Mouse (Mus musculus): ENCODE data around the gene Ppp3ca. TPM values are rescaled to one million over a fixed set of nuclear protein-coding genes. Genes with fewer than 3 reads are reported as not detected.

The Ppp3ca gene
- polyA plus RNA-seq, 1 experiment from 2014 or later, result 92.2 TPM

GRCm38 (mm10) chr3:136738914-136739313 lies 69.0 kb downstream of the Ppp3ca start:
- TF ChIP-seq CTCF (IDR thresholded peaks at IDR 0.05), result no peak
- ATAC-seq, result no peak
- ChIA-PET POLR2A (no interaction called here), CTCF (interaction anchor here (0.8 to 1.0 kb wide), 2 partner anchors 14 to 58 kb away, joined by 3 read pairs; no protein-coding TSS in a partner anchor)
- DNase-seq (ENCODE audit: low read depth, low spot score), result no peak
- no peaks in the 10 kb centered on the region for H3K27me3 ChIP-seq
- in situ Hi-C loops (cut with MboI; ENCODE audit: low pct_unique_long_range_greater_than_20kb), result no loop called here

- ATAC-seq (no peak), DNase-seq (ENCODE audit: low read depth, low spot score) (no peak)
- CTCF ChIA-PET, result interaction anchor here (1.0 to 1.5 kb wide), 2 partner anchors 13 to 15 kb away, joined by 3 to 5 read pairs; no protein-coding TSS in a partner anchor
- TF ChIP-seq CTCF (IDR thresholded peaks at IDR 0.05), result no peak
- in situ Hi-C loops (cut with MboI; ENCODE audit: low pct_unique_long_range_greater_than_20kb), result no loop called here
- POLR2A ChIA-PET, result no interaction called here
- H3K27me3 ChIP-seq, result no peaks in the 10 kb centered on the region
These were observed 71.7 kb downstream of the Ppp3ca start for GRCm38 (mm10) chr3:136741659-136742058.

DNA sequence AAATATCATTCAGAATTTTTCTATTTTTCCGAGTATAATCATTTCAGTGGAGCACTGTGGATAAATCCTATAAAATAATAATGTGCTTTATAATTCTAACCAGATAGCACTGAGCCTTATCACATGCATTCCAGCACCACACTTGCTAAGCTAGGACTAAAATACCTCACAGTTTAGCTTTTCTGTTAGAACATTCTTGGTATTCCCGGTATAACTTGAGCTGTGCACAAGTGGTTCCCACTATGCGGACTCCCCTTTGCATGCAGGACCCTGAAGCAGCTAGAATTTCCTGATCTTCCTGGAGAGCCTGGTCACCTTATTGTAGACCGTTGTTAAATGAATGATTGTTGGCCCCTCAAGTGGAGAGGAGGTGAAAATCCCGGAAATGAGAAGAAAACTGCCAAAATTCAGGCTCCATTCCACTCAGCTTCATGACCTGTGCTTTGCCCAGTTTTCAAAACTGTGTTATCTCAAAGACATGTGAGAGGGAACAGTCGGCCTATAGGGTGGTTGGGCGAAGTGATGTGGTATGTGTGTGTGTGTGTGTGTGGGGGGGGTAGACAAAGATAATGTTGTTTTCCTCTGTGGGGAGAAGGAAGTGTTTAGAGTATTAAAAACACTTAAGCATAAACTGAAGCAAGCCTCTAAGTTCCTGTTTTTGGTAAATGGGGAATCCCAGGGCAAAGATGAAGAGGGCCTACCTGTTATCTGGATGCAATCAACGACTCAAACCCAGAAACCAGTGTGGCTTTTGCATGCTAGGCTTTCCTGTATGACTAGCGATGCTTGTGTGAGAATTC lies 72.5 kb downstream of the Ppp3ca start:
- DNase-seq (ENCODE audit: low read depth, low spot score) (no peak), ATAC-seq (no peak)
- ChIA-PET CTCF (interaction anchor here (1.0 to 1.5 kb wide), 2 partner anchors 13 to 15 kb away, joined by 3 to 5 read pairs; no protein-coding TSS in a partner anchor), POLR2A (no interaction called here)
- no peaks in the 10 kb centered on the region for H3K27me3 ChIP-seq
- in situ Hi-C loops (cut with MboI; ENCODE audit: low pct_unique_long_range_greater_than_20kb), result no loop called here
- TF ChIP-seq CTCF (IDR thresholded peaks at IDR 0.05), result no peak

DNA sequence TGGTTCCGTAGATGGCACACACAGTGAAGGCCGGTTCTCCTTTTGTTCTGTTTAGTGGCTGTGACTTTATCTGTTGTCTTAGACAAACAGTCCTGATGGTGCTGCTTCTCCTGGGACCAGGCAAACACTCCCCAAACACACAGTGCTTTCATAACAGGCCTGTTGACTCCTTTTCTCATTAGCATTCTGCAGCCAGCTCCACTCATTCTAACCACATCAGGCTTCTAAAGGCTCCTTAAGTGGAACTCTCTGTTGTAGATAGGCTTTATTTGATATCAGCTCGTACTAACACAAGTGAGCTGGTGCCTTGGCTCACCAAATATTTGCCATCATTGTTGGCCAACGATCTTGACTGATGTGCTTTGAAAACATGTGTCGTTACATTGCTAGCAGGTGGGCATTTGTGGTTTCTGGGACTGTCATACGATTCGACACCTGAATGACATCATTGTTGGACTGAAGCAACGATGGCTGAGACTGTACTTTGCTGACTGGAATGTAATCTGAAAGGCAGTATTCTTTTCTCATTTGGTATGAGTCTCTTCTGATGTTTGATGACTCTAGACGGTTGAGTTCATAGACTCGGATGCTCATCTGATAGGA lies 74.5 kb downstream of the Ppp3ca start:
- CTCF ChIA-PET, result interaction anchor here (1.2 kb wide), 1 partner anchor 40 kb away, joined by 3 read pairs; no protein-coding TSS in a partner anchor
- no peaks in the 10 kb centered on the region for H3K27me3 ChIP-seq
- in situ Hi-C loops (cut with MboI; ENCODE audit: low pct_unique_long_range_greater_than_20kb), result no loop called here
- POLR2A ChIA-PET, result no interaction called here
- DNase-seq (ENCODE audit: low read depth, low spot score) (no peak), ATAC-seq (no peak)
- TF ChIP-seq CTCF (IDR thresholded peaks at IDR 0.05), result no peak

GRCm38 (mm10) chr3:136745456-136745855 lies 75.5 kb downstream of the Ppp3ca start:
- ChIA-PET CTCF (no interaction called here), POLR2A (no interaction called here)
- in situ Hi-C loops (cut with MboI; ENCODE audit: low pct_unique_long_range_greater_than_20kb), result no loop called here

DNA sequence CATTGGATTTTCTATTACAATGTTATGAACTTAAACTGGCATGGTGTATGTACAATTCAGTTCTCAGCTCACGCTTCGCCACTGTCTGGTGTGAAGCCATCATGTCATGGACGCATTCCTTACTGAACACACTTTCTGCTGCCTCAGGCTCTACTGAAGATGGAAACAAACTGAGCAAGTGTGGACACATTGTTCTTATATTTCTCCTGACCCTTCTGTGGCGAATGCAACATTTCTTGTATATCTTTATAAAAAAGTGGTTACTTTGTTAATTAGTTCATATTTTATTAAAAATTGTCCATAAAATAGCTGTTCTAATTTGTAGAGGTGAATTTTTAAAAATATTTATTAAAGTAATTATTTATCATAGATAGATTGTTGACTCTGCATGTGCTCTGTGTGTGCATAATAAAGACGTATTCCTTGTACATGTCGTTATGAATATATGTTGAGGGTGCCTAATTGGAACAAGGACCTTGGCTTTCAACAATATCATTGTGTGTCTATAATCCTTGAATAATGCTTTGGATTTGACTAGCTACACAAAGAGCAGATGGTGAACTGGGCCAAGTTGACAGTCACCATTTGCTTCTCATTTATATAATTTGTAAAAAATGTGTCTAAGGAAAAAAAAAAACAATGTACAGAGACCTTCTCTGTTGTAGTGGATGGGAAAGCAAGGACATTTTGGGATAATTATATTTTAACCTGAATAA lies 79.0 kb downstream of the Ppp3ca start:
- in situ Hi-C loops (cut with MboI; ENCODE audit: low pct_unique_long_range_greater_than_20kb), result no loop called here
- ChIA-PET POLR2A (interaction anchor here (0.7 kb wide), 1 partner anchor 36 kb away, joined by 3 read pairs; no protein-coding TSS in a partner anchor), CTCF (interaction anchor here (1.3 to 1.7 kb wide), 2 partner anchors 13 kb away, joined by 4 to 5 read pairs; no protein-coding TSS in a partner anchor)
- no peaks in the 10 kb centered on the region for H3K27me3 ChIP-seq
- TF ChIP-seq CTCF (IDR thresholded peaks at IDR 0.05), result no peak
- DNase-seq (ENCODE audit: low read depth, low spot score), result no peak
- no peak for ATAC-seq

More at GRCm38 (mm10) chr3:136745456-136745855, 75.5 kb downstream of the Ppp3ca start:
- ATAC-seq, result no peak
- no peaks in the 10 kb centered on the region for H3K27me3 ChIP-seq
- no peak for TF ChIP-seq CTCF (IDR thresholded peaks at IDR 0.05)
- no peak for DNase-seq (ENCODE audit: low read depth, low spot score)

DNA sequence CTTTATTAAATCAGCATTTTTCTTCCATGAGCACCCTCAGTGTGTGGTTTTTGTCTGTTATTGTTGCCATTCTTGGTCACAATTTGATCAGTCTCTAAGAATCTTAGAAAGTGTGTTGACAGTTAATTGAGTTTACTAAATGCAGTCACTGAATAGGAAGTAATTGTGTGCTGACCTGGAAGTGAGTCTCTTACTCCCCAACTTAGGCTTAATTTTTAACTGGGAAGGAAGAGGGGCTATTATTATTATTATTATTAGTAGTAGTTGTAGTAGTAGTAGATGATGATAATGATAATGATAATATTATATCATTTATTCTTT lies 79.5 kb downstream of the Ppp3ca start:
- DNase-seq (ENCODE audit: low read depth, low spot score), result no peak
- ChIA-PET CTCF (interaction anchor here (1.3 to 1.7 kb wide), 2 partner anchors 12 to 13 kb away, joined by 4 to 5 read pairs; no protein-coding TSS in a partner anchor), POLR2A (interaction anchor here (0.7 kb wide), 1 partner anchor 35 kb away, joined by 3 read pairs; no protein-coding TSS in a partner anchor)
- in situ Hi-C loops (cut with MboI; ENCODE audit: low pct_unique_long_range_greater_than_20kb), result no loop called here
- TF ChIP-seq CTCF (IDR thresholded peaks at IDR 0.05), result no peak
- no peak for ATAC-seq
- no peaks in the 10 kb centered on the region for H3K27me3 ChIP-seq

GRCm38 (mm10) chr3:136749951-136750350 lies 80.0 kb downstream of the Ppp3ca start:
- ChIA-PET CTCF (interaction anchor here (1.3 to 1.7 kb wide), 2 partner anchors 12 to 14 kb away, joined by 4 to 5 read pairs; no protein-coding TSS in a partner anchor), POLR2A (interaction anchor here (0.7 kb wide), 1 partner anchor 35 kb away, joined by 3 read pairs; no protein-coding TSS in a partner anchor)
- no peak for ATAC-seq

GRCm38 (mm10) chr3:136752126-136752716 lies 82.3 kb downstream of the Ppp3ca start:
- no peaks in the 10 kb centered on the region for H3K27me3 ChIP-seq
- DNase-seq (ENCODE audit: low read depth, low spot score) (no peak), ATAC-seq (no peak)
- in situ Hi-C loops (cut with MboI; ENCODE audit: low pct_unique_long_range_greater_than_20kb), result no loop called here
- ChIA-PET CTCF (interaction anchor here (1.0 to 1.7 kb wide), 5 partner anchors 11 to 107 kb away, joined by 3 to 4 read pairs (median 3); no protein-coding TSS in a partner anchor), POLR2A (no interaction called here)
- TF ChIP-seq CTCF (IDR thresholded peaks at IDR 0.05), result no peak

More at GRCm38 (mm10) chr3:136749951-136750350, 80.0 kb downstream of the Ppp3ca start:
- in situ Hi-C loops (cut with MboI; ENCODE audit: low pct_unique_long_range_greater_than_20kb), result no loop called here
- no peaks in the 10 kb centered on the region for H3K27me3 ChIP-seq
- TF ChIP-seq CTCF (IDR thresholded peaks at IDR 0.05), result no peak
- DNase-seq (ENCODE audit: low read depth, low spot score), result no peak

- no peak for TF ChIP-seq CTCF (IDR thresholded peaks at IDR 0.05)
- DNase-seq (ENCODE audit: low read depth, low spot score) (no peak), ATAC-seq (no peak)
- in situ Hi-C loops (cut with MboI; ENCODE audit: low pct_unique_long_range_greater_than_20kb), result no loop called here
- ChIA-PET CTCF (interaction anchor here (1.5 kb wide), 1 partner anchor 10 kb away, joined by 3 read pairs; no protein-coding TSS in a partner anchor), POLR2A (no interaction called here)
- no peaks in the 10 kb centered on the region for H3K27me3 ChIP-seq
These were observed 86.2 kb downstream of the Ppp3ca start for GRCm38 (mm10) chr3:136756137-136756536.

Measured in Patski (cell line).